In genomic region chr11:96862534-96862933, GRCm38 (mm10) we compare ENCODE assay signal across 9 mouse cellular contexts. TPM values are rescaled to one million over a fixed set of nuclear protein-coding genes. Genes with fewer than 3 reads are reported as not detected.
DNase-seq lines count a peak whose midpoint lies in the region; ATAC-seq and TF ChIP-seq lines count a peak whose summit lies in the region.
"Had no signal": no experiment of that assay in that cellular context is flagged by ENCODE, and none has a peak within 500 bp of the region (broad histone marks: within the 10 kb centered on the region; RNA-seq: fewer than 3 reads in every experiment).

No protein-coding gene starts in this region.

- 70% methylated on average over 12 of the region's 12 CpGs for WGBS in forebrain, embryonic 10.5 days
- WGBS in midbrain, embryonic 16.5 days = 54% methylated on average over 12 of the region's 12 CpGs

- peaks cover 15% of the 10 kb centered on the region for H3K27me3 ChIP-seq in forebrain, embryonic 10.5 days (ENCODE audit: poor library complexity, severe bottlenecking)
- H3K27me3 ChIP-seq in midbrain, embryonic 16.5 days (ENCODE audit: control insufficient read depth, insufficient read depth, low read depth, low read length) = 0 out of 2 replicates have a peak, but pooled peaks cover 2% of the 10 kb centered on the region

- peaks cover 51% of the 10 kb centered on the region for H3K4me1 ChIP-seq in forebrain, embryonic 10.5 days
- H3K4me1 ChIP-seq in midbrain, embryonic 16.5 days (ENCODE audit: control insufficient read depth, insufficient read depth, low read length) = peaks cover 31% of the 10 kb centered on the region

- intact Hi-C loops in left cerebral cortex, adult 2 months (cut with DNase I) = loop anchor here (1.0 to 10.0 kb wide), 7 partner anchors 40 to 718 kb away; partner anchors contain the start of gene Scrn2
- intact Hi-C loops in left cerebral cortex, postnatal 25 days (cut with DNase I) = loop anchor here (2.0 to 5.0 kb wide), 2 partner anchors 310 to 584 kb away; no protein-coding TSS in a partner anchor

- no peaks in the 10 kb centered on the region for H3K36me3 ChIP-seq in forebrain, embryonic 10.5 days (replicated peaks)
- no peaks in the 10 kb centered on the region for H3K36me3 ChIP-seq in midbrain, embryonic 16.5 days (ENCODE audit: control insufficient read depth, insufficient read depth, low read length)
- H3K36me3 ChIP-seq: G1E had no signal

- H3K9me3 ChIP-seq in forebrain, embryonic 10.5 days = no peaks in the 10 kb centered on the region
- H3K9me3 ChIP-seq in midbrain, embryonic 16.5 days (replicated peaks; ENCODE audit: control insufficient read depth, low read length, poor library complexity, severe bottlenecking) = no peaks in the 10 kb centered on the region
- H3K9me3 ChIP-seq: G1E had no signal

- DNase-seq in left cerebral cortex, adult 2 months (ENCODE audit: extremely low spot score in 1 of 2, low spot score in 2 of 2) = no peak
- no peak for DNase-seq in left cerebral cortex, postnatal 25 days (ENCODE audit: low spot score in 2 of 2)
- DNase-seq in forebrain, embryonic 10.5 days (ENCODE audit: extremely low spot score, low spot score) = no peak
- DNase-seq in kidney, adult 9 months = peak; percentile 26
- no peak for DNase-seq in adrenal gland, adult 8-10 months
- no peak for DNase-seq in natural killer cell, adult 2 months (ENCODE audit: low spot score in 2 of 2)
- no peak for DNase-seq in embryo, embryonic 11 days

- H3K27ac ChIP-seq in left cerebral cortex, adult 2 months = no peak overlapping the region
- H3K27ac ChIP-seq in forebrain, embryonic 10.5 days = 0 out of 2 replicates have a peak overlapping the region, but pooled peaks have one; percentile 54
- peak overlapping the region; percentile 33; the same call in 1 of the 2 replicates for H3K27ac ChIP-seq in midbrain, embryonic 16.5 days (ENCODE audit: low read length)

- no peak for TF ChIP-seq CTCF in left cerebral cortex, adult 2 months (IDR thresholded peaks at IDR 0.05)

- H3K4me3 ChIP-seq in left cerebral cortex, adult 2 months = peak overlapping the region; percentile 50; the same call in 1 of the 2 replicates
- H3K4me3 ChIP-seq in forebrain, embryonic 10.5 days = peak overlapping the region; percentile 58
- peak overlapping the region; percentile 47; the same call in 1 of the 2 replicates for H3K4me3 ChIP-seq in midbrain, embryonic 16.5 days (ENCODE audit: low read depth, low read length)

- H3K4me2 ChIP-seq in midbrain, embryonic 16.5 days (ENCODE audit: low read length) = peak overlapping the region; percentile 91

- ATAC-seq in midbrain, embryonic 16.5 days = 0 out of 2 replicates have a peak, but pooled peaks have one; percentile 9

- no peak overlapping the region for H3K9ac ChIP-seq in midbrain, embryonic 16.5 days (ENCODE audit: low read depth, low read length)

RNA-seq across cellular contexts. Expression of gene Copz2, which starts 12.9 kb away (rescaled TPM):
- total RNA-seq in left cerebral cortex, adult 2 months (2021) = 1 to 10 TPM; 4.8 to 5.0 TPM
- total RNA-seq in left cerebral cortex, postnatal 25 days (2021) = 1 to 10 TPM; 3.8 to 6.0 TPM
- polyA plus RNA-seq in forebrain, embryonic 10.5 days (2016; fragmentation: Nextera tagmentation; extraction: Ambion mirVana) = 25.1 and 25.6 TPM in 2 replicates
- polyA plus RNA-seq in midbrain, embryonic 16.5 days (2015; fragmentation: Nextera tagmentation; extraction: Ambion mirVana) = 14.8 and 16.3 TPM in 2 replicates
- 10 to 100 TPM; 60.6 to 73.0 (median 64.0) TPM for total RNA-seq in adrenal gland, adult 8-10 months (2022)

RNA-seq across cellular contexts. Expression of gene Nfe2l1, which starts 32.8 kb away (rescaled TPM):
- total RNA-seq in left cerebral cortex, adult 2 months (2021) = 100 to 1,000 TPM; 281 to 290 TPM
- 100 to 1,000 TPM; 258 to 264 TPM for total RNA-seq in left cerebral cortex, postnatal 25 days (2021)
- polyA plus RNA-seq in forebrain, embryonic 10.5 days (2016; fragmentation: Nextera tagmentation; extraction: Ambion mirVana) = 64.7 and 66.0 TPM in 2 replicates
- polyA plus RNA-seq in midbrain, embryonic 16.5 days (2015; fragmentation: Nextera tagmentation; extraction: Ambion mirVana) = 79.1 and 81.8 TPM in 2 replicates
- total RNA-seq in adrenal gland, adult 8-10 months (2022) = 100 to 1,000 TPM; 460 to 743 (median 603) TPM

RNA-seq across cellular contexts. Expression of gene Cdk5rap3, which starts 53.8 kb away (rescaled TPM):
- 10 to 100 TPM; 28.6 to 30.0 TPM for total RNA-seq in left cerebral cortex, adult 2 months (2021)
- total RNA-seq in left cerebral cortex, postnatal 25 days (2021) = 10 to 100 TPM; 28.1 to 32.3 TPM
- polyA plus RNA-seq in forebrain, embryonic 10.5 days (2016; fragmentation: Nextera tagmentation; extraction: Ambion mirVana) = 107 and 111 TPM in 2 replicates
- polyA plus RNA-seq in midbrain, embryonic 16.5 days (2015; fragmentation: Nextera tagmentation; extraction: Ambion mirVana) = 80.6 and 85.7 TPM in 2 replicates
- total RNA-seq in adrenal gland, adult 8-10 months (2022) = 10 to 100 TPM; 55.2 to 82.1 (median 71.5) TPM

Comparison
In these comparisons a context has a peak if more than half of its experiments do, and no peak if none do; other contexts are left out.
1. RNA of gene Copz2, which starts 12.9 kb away (total RNA-seq): 60.6 to 73.0 TPM in adrenal gland, adult 8-10 months; 3.8 to 6.0 TPM in left cerebral cortex, postnatal 25 days and 4.8 to 5.0 TPM in left cerebral cortex, adult 2 months; every median in the first group is over 4 times any median in the second.
2. Peak in every context shown above with its lines, with median percentiles within 50 percentile points of each other: H3K4me3 ChIP-seq.